Mouse (Mus musculus): Measurements from ENCODE around the gene Tpx2. TPM values are rescaled to one million over a fixed set of nuclear protein-coding genes. Genes with fewer than 3 reads are reported as not detected.

Gene Tpx2
- total and polyA plus RNA-seq, 2 experiments from 2014 or later, result 8.1 to 14.3 TPM

GRCm38 (mm10) chr2:152911031-152911430 is 63.3 kb downstream of the Tpx2 start, which contains the start of gene Mylk2:
Gene Mylk2 (plus strand): TSS chr2:152911352.
- 20% methylated on average over 12 of the region's 12 CpGs for WGBS
- DNase-seq (ENCODE audit: low spot score), result no peak
- Histone ChIP-seq H3K36me3 (ENCODE audit: insufficient read depth, low read length) (no peaks in the 10 kb centered on the region), H3K4me3 (ENCODE audit: low read length) (no peak within 1 kb of the TSS), H3K9me3 (ENCODE audit: low read length) (no peaks in the 10 kb centered on the region), H3K4me1 (ENCODE audit: insufficient read depth, low read length) (peaks cover 5% of the 10 kb centered on the region; the same call in 1 of the 2 replicates), H3K4me2 (ENCODE audit: low read depth, low read length) (no peak within 1 kb of the TSS), H3K27me3 (ENCODE audit: insufficient read depth, low read length) (peaks cover 8% of the 10 kb centered on the region; the same call in 1 of the 2 replicates), H3K27ac (no peak within 1 kb of the TSS), H3K9ac (replicated peaks; ENCODE audit: low read length) (no peak within 1 kb of the TSS)
- TF ChIP-seq CTCF (IDR thresholded peaks at IDR 0.05; ENCODE audit: low read depth), result no peak
- no peak for ATAC-seq

GRCm38 (mm10) chr2:152911432-152911831 is 63.7 kb downstream of the Tpx2 start:
- H3K36me3 ChIP-seq (ENCODE audit: insufficient read depth, low read length), result no peaks in the 10 kb centered on the region
- H3K4me1 ChIP-seq (ENCODE audit: insufficient read depth, low read length), result peaks cover 2% of the 10 kb centered on the region; the same call in 1 of the 2 replicates
- no peak overlapping the region for H3K4me3 ChIP-seq (ENCODE audit: low read length)
- 29% methylated on average over 6 of the region's 6 CpGs for WGBS
- no peak for TF ChIP-seq CTCF (IDR thresholded peaks at IDR 0.05; ENCODE audit: low read depth)
- DNase-seq (ENCODE audit: low spot score) (no peak), ATAC-seq (no peak)
- H3K27me3 ChIP-seq (ENCODE audit: insufficient read depth, low read length), result peaks cover 8% of the 10 kb centered on the region; the same call in 1 of the 2 replicates
- no peak overlapping the region for H3K9ac ChIP-seq (replicated peaks; ENCODE audit: low read length)
- H3K9me3 ChIP-seq (ENCODE audit: low read length), result no peaks in the 10 kb centered on the region
- H3K27ac ChIP-seq, result no peak overlapping the region
- H3K4me2 ChIP-seq (ENCODE audit: low read depth, low read length), result no peak overlapping the region

GRCm38 (mm10) chr2:152913471-152913870 is 65.7 kb downstream of the Tpx2 start:
- Histone ChIP-seq H3K9ac (replicated peaks; ENCODE audit: low read length) (no peak overlapping the region), H3K27ac (no peak overlapping the region), H3K27me3 (ENCODE audit: insufficient read depth, low read length) (peaks cover 8% of the 10 kb centered on the region; the same call in 1 of the 2 replicates), H3K36me3 (ENCODE audit: insufficient read depth, low read length) (no peaks in the 10 kb centered on the region), H3K4me2 (ENCODE audit: low read depth, low read length) (no peak overlapping the region), H3K4me1 (ENCODE audit: insufficient read depth, low read length) (no peaks in the 10 kb centered on the region), H3K4me3 (ENCODE audit: low read length) (no peak overlapping the region), H3K9me3 (ENCODE audit: low read length) (no peaks in the 10 kb centered on the region)
- WGBS, result 49% methylated on average over 7 of the region's 7 CpGs
- ATAC-seq (no peak), DNase-seq (ENCODE audit: low spot score) (no peak)
- TF ChIP-seq CTCF (IDR thresholded peaks at IDR 0.05; ENCODE audit: low read depth), result no peak

GRCm38 (mm10) chr2:152914310-152915120 is 66.8 kb downstream of the Tpx2 start:
- H3K27ac ChIP-seq, result no peak overlapping the region
- H3K4me3 ChIP-seq (ENCODE audit: low read length), result peak overlapping the region; percentile 24
- peaks cover 8% of the 10 kb centered on the region; the same call in 1 of the 2 replicates for H3K27me3 ChIP-seq (ENCODE audit: insufficient read depth, low read length)
- no peaks in the 10 kb centered on the region for H3K36me3 ChIP-seq (ENCODE audit: insufficient read depth, low read length)
- H3K4me1 ChIP-seq (ENCODE audit: insufficient read depth, low read length), result no peaks in the 10 kb centered on the region
- H3K4me2 ChIP-seq (ENCODE audit: low read depth, low read length), result peak overlapping the region; percentile 54
- H3K9me3 ChIP-seq (ENCODE audit: low read length), result no peaks in the 10 kb centered on the region
- DNase-seq (ENCODE audit: low spot score), result peak; percentile 95
- ATAC-seq, result peak; percentile 81
- peak overlapping the region; percentile 21; the same call in 1 of the 2 replicates for H3K9ac ChIP-seq (replicated peaks; ENCODE audit: low read length)
- peak; percentile 98 for TF ChIP-seq CTCF (IDR thresholded peaks at IDR 0.05; ENCODE audit: low read depth)
- WGBS, result 5% methylated on average over 18 of the region's 18 CpGs

- H3K4me1 ChIP-seq (ENCODE audit: insufficient read depth, low read length), result no peaks in the 10 kb centered on the region
- DNase-seq (ENCODE audit: low spot score) (no peak), ATAC-seq (no peak)
- no peak overlapping the region for H3K27ac ChIP-seq
- peaks cover 8% of the 10 kb centered on the region; the same call in 1 of the 2 replicates for H3K27me3 ChIP-seq (ENCODE audit: insufficient read depth, low read length)
- H3K4me2 ChIP-seq (ENCODE audit: low read depth, low read length), result no peak overlapping the region
- no peak overlapping the region for H3K4me3 ChIP-seq (ENCODE audit: low read length)
- TF ChIP-seq CTCF (IDR thresholded peaks at IDR 0.05; ENCODE audit: low read depth), result no peak
- WGBS, result 69% methylated on average over 4 of the region's 4 CpGs
- H3K9me3 ChIP-seq (ENCODE audit: low read length), result no peaks in the 10 kb centered on the region
- no peak overlapping the region for H3K9ac ChIP-seq (replicated peaks; ENCODE audit: low read length)
- H3K36me3 ChIP-seq (ENCODE audit: insufficient read depth, low read length), result no peaks in the 10 kb centered on the region
Measured at GRCm38 (mm10) chr2:152915453-152915852, 67.7 kb downstream of the Tpx2 start.

- 60% methylated on average over 5 of the region's 5 CpGs for whole genome bisulfite sequencing
- no peaks in the 10 kb centered on the region for H3K4me1 ChIP-seq (ENCODE audit: insufficient read depth, low read length)
Measured at GRCm38 (mm10) chr2:152916111-152916510, 68.3 kb downstream of the Tpx2 start.

GRCm38 (mm10) chr2:152917671-152918070 is 69.9 kb downstream of the Tpx2 start:
- Histone ChIP-seq H3K27ac (no peak overlapping the region), H3K4me1 (ENCODE audit: insufficient read depth, low read length) (no peaks in the 10 kb centered on the region), H3K36me3 (ENCODE audit: insufficient read depth, low read length) (no peaks in the 10 kb centered on the region), H3K27me3 (ENCODE audit: insufficient read depth, low read length) (peaks cover 4% of the 10 kb centered on the region; the same call in 1 of the 2 replicates), H3K9ac (replicated peaks; ENCODE audit: low read length) (no peak overlapping the region), H3K4me3 (ENCODE audit: low read length) (no peak overlapping the region), H3K9me3 (ENCODE audit: low read length) (no peaks in the 10 kb centered on the region), H3K4me2 (ENCODE audit: low read depth, low read length) (no peak overlapping the region)
- DNase-seq (ENCODE audit: low spot score) (no peak), ATAC-seq (no peak)
- 50% methylated on average over 9 of the region's 9 CpGs for WGBS
- TF ChIP-seq CTCF (IDR thresholded peaks at IDR 0.05; ENCODE audit: low read depth), result no peak

More at GRCm38 (mm10) chr2:152916111-152916510, 68.3 kb downstream of the Tpx2 start:
- H3K9ac ChIP-seq (replicated peaks; ENCODE audit: low read length), result no peak overlapping the region
- H3K27me3 ChIP-seq (ENCODE audit: insufficient read depth, low read length), result peaks cover 8% of the 10 kb centered on the region; the same call in 1 of the 2 replicates
- no peak overlapping the region for H3K4me3 ChIP-seq (ENCODE audit: low read length)
- TF ChIP-seq CTCF (IDR thresholded peaks at IDR 0.05; ENCODE audit: low read depth), result no peak
- no peaks in the 10 kb centered on the region for H3K9me3 ChIP-seq (ENCODE audit: low read length)
- no peaks in the 10 kb centered on the region for H3K36me3 ChIP-seq (ENCODE audit: insufficient read depth, low read length)
- H3K27ac ChIP-seq, result no peak overlapping the region
- DNase-seq (ENCODE audit: low spot score) (no peak), ATAC-seq (no peak)
- H3K4me2 ChIP-seq (ENCODE audit: low read depth, low read length), result no peak overlapping the region

Data from hindbrain, postnatal 0 days (tissue).